Mouse (Mus musculus): ENCODE measurements around the gene Smg6.

DNA sequence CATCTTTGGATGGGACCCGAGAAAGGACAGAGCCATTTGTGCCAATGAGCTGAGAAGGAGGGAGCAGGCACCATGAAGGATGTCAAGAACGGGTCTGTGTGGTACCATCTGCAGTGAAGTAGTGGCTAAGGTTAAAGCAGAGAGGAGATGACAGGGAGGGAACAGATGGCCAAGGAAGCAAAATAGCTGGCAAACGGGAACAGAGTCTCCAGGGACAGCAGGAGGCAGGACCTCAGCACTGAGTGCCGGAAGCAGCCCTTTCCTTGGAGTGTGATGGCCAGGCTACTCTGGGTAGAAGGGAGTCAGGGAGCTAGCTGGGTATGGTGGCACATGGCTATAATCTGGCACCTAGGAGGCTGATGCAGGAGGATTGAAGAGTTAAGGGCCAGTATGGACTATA lies 273.2 kb downstream of the Smg6 start:
- TF ChIP-seq POLR2A (IDR thresholded peaks at IDR 0.05; ENCODE audit: low read depth, low read length) (no peak), CTCF (IDR thresholded peaks at IDR 0.05; ENCODE audit: extremely low read depth, insufficient read length, insufficient replicate concordance, low read depth, low read length) (no peak)
